Mouse (Mus musculus) lung, postnatal 36 days (tissue): ENCODE measurements at regions not wholly inside any gene's neighbourhood (a gene's known extent, or its start where the extent isn't known, plus 50 kb on each side); places are given as distances from the start of the nearest gene placed in this dataset.
"Not testable (repeated sequence)": the region's sequence is repeated elsewhere in the genome, so short reads cannot be mapped to it uniquely, and the experiment has no call there.

Experiments used
- DNase-seq: peaks from one replicate; pipeline ENCODE4 v3.0.0; 2022; ENCODE audit warnings: mixed read lengths

DNA sequence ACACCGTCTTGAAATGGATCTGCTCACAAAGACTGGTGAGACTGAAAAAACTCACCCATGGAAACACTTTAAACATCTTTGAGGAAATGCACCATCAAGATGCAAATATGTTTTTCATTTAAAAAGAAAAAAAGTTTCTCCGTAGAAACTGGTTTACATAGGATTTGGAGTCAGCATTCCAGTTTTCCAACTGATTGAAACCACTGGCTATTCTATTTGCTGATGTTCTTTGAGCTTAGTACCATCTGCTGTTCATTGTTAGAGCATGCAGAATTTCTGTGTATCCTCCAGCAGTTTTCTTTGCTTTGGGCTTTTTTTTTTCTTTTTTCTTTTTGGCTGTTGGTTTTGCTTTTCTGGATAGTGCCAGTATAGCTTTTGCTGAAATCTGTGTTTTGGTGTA lies 1948.3 kb downstream of the 9330182O14Rik start:
- no peak for DNase-seq

- peak; percentile 0 for DNase-seq
Measured at GRCm38 (mm10) chr15:42100730-42101129, 1966.6 kb downstream of the 9330182O14Rik start.

DNA sequence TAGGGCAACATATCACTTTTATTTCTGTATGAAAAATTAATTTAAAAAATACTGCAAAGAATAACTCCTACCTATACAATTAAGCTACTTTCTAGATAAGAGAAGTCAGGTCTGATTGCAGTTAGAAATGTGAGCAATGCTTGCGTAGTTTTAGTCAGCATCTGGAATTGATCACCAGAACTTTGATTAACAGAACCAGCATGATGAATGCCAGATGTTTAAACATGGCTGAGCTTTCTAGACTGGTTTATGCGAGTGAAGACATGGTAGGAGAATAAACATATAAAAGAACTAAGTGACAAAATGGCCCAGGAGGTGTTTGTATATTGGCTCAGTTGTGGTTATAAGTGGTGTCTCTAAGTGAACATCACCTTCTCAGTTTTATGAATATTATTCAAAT lies 1970.7 kb downstream of the 9330182O14Rik start:
- DNase-seq: no peak

GRCm38 (mm10) chr15:42107106-42107505 lies 1972.9 kb downstream of the 9330182O14Rik start:
- DNase-seq: no peak

- DNase-seq: no peak
Measured at GRCm38 (mm10) chr15:42111811-42112210, 1977.6 kb downstream of the 9330182O14Rik start.

DNA sequence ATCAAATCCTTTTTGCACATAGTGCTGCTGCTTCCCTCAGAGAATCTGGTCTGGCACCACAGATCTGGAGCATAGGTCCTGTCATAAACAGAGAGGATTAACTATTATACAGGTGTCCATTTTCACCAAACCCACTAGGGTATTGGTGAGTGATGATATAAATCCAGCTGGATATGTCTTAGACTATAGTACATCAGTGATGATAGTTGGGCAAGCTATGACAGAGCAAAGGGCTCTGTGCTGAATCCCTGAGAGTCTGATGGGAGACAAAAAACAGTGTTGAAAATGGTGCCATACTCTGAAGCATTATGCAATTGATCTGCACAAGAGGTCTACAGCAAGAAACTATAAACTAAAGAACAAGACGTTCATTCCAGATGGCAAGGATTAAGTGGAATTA lies 1993.3 kb downstream of the 9330182O14Rik start:
- DNase-seq: no peak

- no peak for DNase-seq
Measured at GRCm38 (mm10) chr15:42128976-42129375, 1994.8 kb downstream of the 9330182O14Rik start.

DNA sequence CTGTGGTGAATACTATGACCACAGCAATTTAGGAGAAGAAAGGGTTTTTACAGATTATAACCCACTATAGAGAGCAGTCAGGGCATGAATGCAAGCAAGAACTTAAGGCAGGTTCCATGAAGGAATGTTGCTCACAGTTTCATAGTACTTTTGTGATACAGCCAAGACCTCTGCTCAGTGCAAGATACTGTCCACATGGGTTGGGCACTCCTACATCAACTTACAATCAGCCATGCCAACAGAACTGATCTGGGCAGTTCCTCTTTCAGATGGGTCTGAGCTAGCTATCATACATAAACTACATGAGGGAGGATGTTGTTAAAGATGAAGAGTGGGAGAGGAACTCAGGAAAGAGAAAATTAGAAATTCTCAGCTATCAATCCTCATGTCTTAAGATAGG lies 2032.4 kb downstream of the 9330182O14Rik start:
- DNase-seq: no peak

- DNase-seq: not testable (repeated sequence)
Measured at GRCm38 (mm10) chr15:42177766-42178165, 2043.6 kb downstream of the 9330182O14Rik start.

DNA sequence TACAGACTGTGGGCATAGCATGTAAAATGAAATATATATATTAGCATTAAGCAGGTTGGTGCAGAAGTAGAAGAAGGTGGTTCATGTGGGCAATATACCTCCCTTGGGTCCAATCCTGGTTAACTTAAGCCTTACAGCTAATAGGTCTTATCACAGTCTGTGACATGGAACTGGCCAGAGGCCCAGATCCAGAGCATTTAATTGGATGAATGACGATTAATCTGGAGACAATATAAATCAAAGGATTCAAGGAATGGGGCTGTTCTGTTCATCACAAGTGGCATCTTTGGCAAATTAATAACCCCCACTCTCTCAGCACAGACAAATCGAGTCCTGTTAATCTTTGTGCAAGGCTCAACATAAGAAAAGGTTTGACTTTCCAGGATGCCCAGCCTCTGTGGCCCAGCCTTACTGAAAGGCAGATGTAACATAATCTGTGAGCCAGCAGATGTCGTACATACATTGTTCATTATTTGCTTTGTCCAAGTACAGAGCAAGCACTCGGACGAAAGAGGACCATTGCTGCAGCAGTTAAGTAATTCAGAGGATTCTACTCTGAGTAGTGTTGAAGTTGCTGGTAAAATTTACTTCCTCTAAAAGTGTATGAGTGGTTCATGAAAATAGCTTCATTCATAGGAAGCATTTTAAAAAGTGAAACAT lies 2073.2 kb downstream of the 9330182O14Rik start:
- peak; percentile 37 for DNase-seq

- DNase-seq: no peak
Measured at GRCm38 (mm10) chr15:42219496-42219895, 2085.3 kb downstream of the 9330182O14Rik start.

- DNase-seq: no peak
Measured at GRCm38 (mm10) chr15:42220005-42220404, 2085.8 kb downstream of the 9330182O14Rik start.

DNA sequence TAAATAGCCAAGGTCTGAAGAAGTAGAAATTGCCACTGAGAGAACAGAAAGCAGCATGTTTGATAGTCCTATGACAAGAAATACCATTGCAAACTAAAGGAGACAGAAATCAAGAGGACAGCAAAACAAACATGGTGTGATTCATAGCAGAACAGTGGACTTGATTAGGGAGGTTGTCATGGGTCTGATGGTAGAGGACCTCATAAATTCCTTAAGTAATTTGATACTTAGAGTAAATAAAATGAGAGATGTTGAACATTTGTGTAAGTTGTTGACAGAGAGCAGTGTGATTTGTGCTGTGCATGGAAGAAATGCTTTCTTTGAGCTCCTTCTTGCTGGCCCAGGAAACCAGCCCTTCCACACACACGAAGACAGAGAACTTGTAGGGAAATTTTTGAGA lies 2090.8 kb downstream of the 9330182O14Rik start:
- DNase-seq: no peak

GRCm38 (mm10) chr15:42231692-42232091 lies 2097.5 kb downstream of the 9330182O14Rik start:
- DNase-seq: no peak

DNA sequence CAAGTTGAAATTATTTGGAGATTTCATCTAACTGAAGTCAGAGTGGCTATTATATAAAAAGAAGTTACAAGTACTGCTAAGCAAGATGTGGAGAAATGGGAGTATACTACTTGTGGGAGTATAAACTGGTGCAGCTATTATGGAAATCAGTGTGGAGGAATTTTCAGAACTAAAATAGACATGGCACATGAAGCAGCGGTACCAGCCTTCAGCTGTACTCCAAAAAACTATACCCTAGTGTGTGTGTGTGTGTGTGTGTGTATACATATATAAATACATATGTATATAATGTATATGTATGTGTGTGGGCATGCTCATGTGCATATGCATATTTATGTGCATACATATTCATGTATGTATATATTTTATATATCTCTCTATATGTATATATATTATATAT lies 2112.6 kb downstream of the 9330182O14Rik start:
- DNase-seq: no peak

DNA sequence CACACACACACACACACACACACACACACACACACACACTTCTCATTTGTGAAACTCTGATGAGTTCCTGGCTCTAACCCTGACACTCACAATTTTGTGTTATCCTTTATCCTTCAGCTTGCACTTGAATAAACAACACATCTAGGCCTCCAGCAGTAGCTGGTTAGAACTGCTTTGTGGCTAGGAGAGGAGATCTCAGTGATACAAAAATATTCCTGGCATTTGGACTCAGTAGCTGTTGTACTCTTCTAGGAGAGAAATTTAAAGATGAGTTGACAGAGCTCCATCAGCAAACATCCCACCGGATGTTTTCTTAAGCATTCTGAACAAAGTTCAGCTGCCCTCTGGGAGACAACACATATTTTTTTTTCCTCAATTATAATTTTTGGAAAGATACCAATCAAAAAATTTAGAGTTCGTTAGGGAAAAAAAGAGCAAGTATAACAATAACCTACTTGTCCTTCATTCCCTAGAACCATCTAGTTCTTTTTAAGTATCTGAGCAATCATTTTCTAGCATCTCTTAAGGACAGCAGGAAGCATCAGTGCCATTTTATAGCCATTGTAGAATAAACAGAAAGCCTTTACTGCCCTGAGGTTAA lies 2118.7 kb downstream of the 9330182O14Rik start:
- DNase-seq: peak; percentile 20

- no peak for DNase-seq
Measured at GRCm38 (mm10) chr15:42256343-42256742, 2122.2 kb downstream of the 9330182O14Rik start.

GRCm38 (mm10) chr15:42275117-42275516 lies 2141.0 kb downstream of the 9330182O14Rik start:
- DNase-seq: no peak

DNA sequence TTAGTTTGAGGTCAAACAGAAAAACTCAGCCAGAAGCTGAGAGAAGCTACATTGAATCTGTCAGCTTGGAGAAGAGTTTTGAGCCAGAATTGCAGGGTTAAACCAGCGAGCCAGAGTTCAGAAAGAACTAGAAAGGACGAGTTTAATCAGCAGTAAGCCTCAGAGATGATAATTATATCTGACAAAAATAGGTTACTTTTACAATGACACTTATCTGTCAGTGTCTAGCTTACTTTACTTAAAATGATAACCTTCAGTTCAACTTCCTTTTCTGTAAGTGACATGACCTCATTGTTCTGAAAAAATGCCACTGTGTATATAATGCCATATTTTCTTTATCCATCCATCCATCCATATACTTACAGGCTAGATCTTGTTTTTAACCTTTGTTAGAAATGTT lies 2143.1 kb downstream of the 9330182O14Rik start:
- DNase-seq: no peak

- no peak for DNase-seq
Measured at GRCm38 (mm10) chr15:42280810-42281209, 2146.6 kb downstream of the 9330182O14Rik start.

DNA sequence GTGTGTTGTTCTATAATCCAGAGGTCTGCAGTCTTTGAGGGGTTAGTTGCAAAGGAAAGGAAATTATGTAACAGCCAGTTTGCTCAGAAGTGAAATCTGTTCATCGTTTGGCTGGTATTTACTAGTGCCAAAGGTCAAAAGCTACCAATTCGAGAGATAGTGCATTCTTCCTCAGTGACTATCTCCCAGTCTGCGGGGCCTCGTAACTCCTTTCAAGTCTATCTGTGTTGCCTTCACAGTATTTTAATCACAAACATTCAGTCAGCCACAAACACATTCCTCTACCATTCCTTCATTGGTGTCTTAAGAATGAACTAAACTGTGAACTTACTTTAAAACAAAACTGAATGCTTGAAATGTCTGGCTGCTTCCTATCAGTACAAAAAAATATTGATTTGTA lies 2162.2 kb downstream of the 9330182O14Rik start:
- peak; percentile 52 for DNase-seq

- DNase-seq: peak; percentile 42
Measured at GRCm38 (mm10) chr15:42297430-42297829, 2163.3 kb downstream of the 9330182O14Rik start.

GRCm38 (mm10) chr15:42301956-42302355 lies 2167.8 kb downstream of the 9330182O14Rik start:
- DNase-seq: no peak

GRCm38 (mm10) chr15:42304097-42304496 lies 2169.9 kb downstream of the 9330182O14Rik start:
- DNase-seq: no peak

- DNase-seq: peak; percentile 65
Measured at GRCm38 (mm10) chr15:42309586-42309985, 2175.4 kb downstream of the 9330182O14Rik start.
